Mouse (Mus musculus): ENCODE data around the gene Ncbp2. TPM values are rescaled to one million over a fixed set of nuclear protein-coding genes. Genes with fewer than 3 reads are reported as not detected.

Ncbp2 gene
- total RNA-seq, 2 experiments from 2014 or later, result 12.4 to 13.6 TPM

- DNase-seq (ENCODE audit: low spot score), result no peak
These were observed 60.4 kb downstream of the Ncbp2 start for GRCm38 (mm10) chr16:32008529-32009293.

GRCm38 (mm10) chr16:32009913-32010312 is 61.6 kb downstream of the Ncbp2 start:
- DNase-seq (ENCODE audit: low spot score), result no peak

GRCm38 (mm10) chr16:32010330-32010729 is 62.0 kb downstream of the Ncbp2 start:
- DNase-seq (ENCODE audit: low spot score), result no peak

Small RNA genes lying within 50 kb of the gene (microRNA-seq; reads per million reads assigned to microRNA genes)
- gene Gm26269, result not detected

Other genes with a start within 250 kb of the Ncbp2 start
- gene Meltf, start 69.7 kb upstream of the Ncbp2 start, total RNA-seq (2021), result not detected
- gene Pigz, start 14.7 kb upstream of the Ncbp2 start, total RNA-seq (2021), result 1 to 10 TPM in 1 of 2 experiments, under 1 TPM in 1; 0.33 to 1.2 TPM
- gene 0610012G03Rik, start within 50 bp of the Ncbp2 start, total RNA-seq (2021), result 10 to 100 TPM; 52.7 to 56.6 TPM
- 10 to 100 TPM; 10.8 to 11.9 TPM for gene Senp5, start 54.8 kb downstream of the Ncbp2 start, total RNA-seq (2021)
- gene Pak2, start 130.8 kb downstream of the Ncbp2 start, total RNA-seq (2021), result 10 to 100 TPM; 12.3 to 15.7 TPM
- gene Pigx, start 151.2 kb downstream of the Ncbp2 start, total RNA-seq (2021), result 10 to 100 TPM; 10.5 to 12.7 TPM
- gene Cep19, start 151.3 kb downstream of the Ncbp2 start, total RNA-seq (2021), result 10 to 100 TPM in 1 of 2 experiments, 1 to 10 TPM in 1; 9.3 to 10.9 TPM
- gene Nrros, start 217.1 kb downstream of the Ncbp2 start, total RNA-seq (2021), result 1 to 10 TPM; 1.3 to 2.1 TPM
- gene Bex6, start 231.3 kb downstream of the Ncbp2 start, total RNA-seq (2021), result not detected

All from gastrocnemius, adult 18-20 months (tissue).